In genomic region chr12:59217331-59217730, GRCm38 (mm10) we compare ENCODE assay signal across 11 mouse cellular contexts. TPM values are rescaled to one million over a fixed set of nuclear protein-coding genes. Genes with fewer than 3 reads are reported as not detected.
DNase-seq lines count a peak whose midpoint lies in the region; ATAC-seq and TF ChIP-seq lines count a peak whose summit lies in the region.
"Had no signal": no experiment of that assay in that cellular context is flagged by ENCODE, and none has a peak within 500 bp of the region (broad histone marks: within the 10 kb centered on the region; RNA-seq: fewer than 3 reads in every experiment).

No protein-coding gene starts in this region.

- 81% methylated on average over 3 of the region's 3 CpGs for WGBS in heart, embryonic 10.5 days
- 78% methylated on average over 3 of the region's 3 CpGs for WGBS in spleen, adult 2 months
- WGBS in liver, embryonic 12.5 days (ENCODE audit: insufficient replicate concordance), result 78% methylated on average over 3 of the region's 3 CpGs
- WGBS in stomach, postnatal 0 days, result 75% methylated on average over 3 of the region's 3 CpGs

- ATAC-seq in liver, embryonic 12.5 days, result no peak
- no peak for ATAC-seq in stomach, postnatal 0 days (ENCODE audit: low FRiP score, low TSS enrichment)

- no peak for DNase-seq in heart, embryonic 10.5 days (ENCODE audit: low spot score)
- no peak for DNase-seq in heart, adult 18-20 months
- no peak for DNase-seq in spleen, adult 2 months (ENCODE audit: low read depth in 1 of 2, low spot score in 2 of 2)
- DNase-seq in spleen, postnatal 36 days (ENCODE audit: low spot score in 2 of 2), result no peak
- DNase-seq in stomach, postnatal 0 days (ENCODE audit: low spot score), result no peak
- DNase-seq in frontal cortex, adult 2 months (ENCODE audit: extremely low spot score in 1 of 2, low spot score in 1 of 2), result no peak
- no peak for DNase-seq in urinary bladder, adult 2 months (ENCODE audit: low spot score)
- DNase-seq: cerebellum, adult 11-12 months; heart, postnatal 10 days; thymus, adult 18-20 months had no signal

- no peaks in the 10 kb centered on the region for H3K27me3 ChIP-seq in heart, embryonic 10.5 days (ENCODE audit: insufficient read depth, poor library complexity, severe bottlenecking)
- no peaks in the 10 kb centered on the region for H3K27me3 ChIP-seq in spleen, adult 2 months (ENCODE audit: control insufficient read depth, insufficient read depth, low read length)
- H3K27me3 ChIP-seq in liver, embryonic 12.5 days (replicated peaks), result no peaks in the 10 kb centered on the region
- no peaks in the 10 kb centered on the region for H3K27me3 ChIP-seq in stomach, postnatal 0 days (ENCODE audit: control insufficient read depth, insufficient read depth, low read length)

- no peaks in the 10 kb centered on the region for H3K9me3 ChIP-seq in heart, embryonic 10.5 days
- H3K9me3 ChIP-seq in liver, embryonic 12.5 days (replicated peaks), result no peaks in the 10 kb centered on the region
- H3K9me3 ChIP-seq in stomach, postnatal 0 days (ENCODE audit: control insufficient read depth, low read length), result no peaks in the 10 kb centered on the region

- 0 out of 2 replicates have a peak overlapping the region, but pooled peaks have one; percentile 27 for H3K9ac ChIP-seq in liver, embryonic 12.5 days
- H3K9ac ChIP-seq in stomach, postnatal 0 days (ENCODE audit: low read length), result no peak overlapping the region

- 0 out of 2 replicates have a peak overlapping the region, but pooled peaks have one; percentile 97 for H3K4me3 ChIP-seq in heart, embryonic 10.5 days
- peak overlapping the region; percentile 35 for H3K4me3 ChIP-seq in spleen, adult 2 months (ENCODE audit: extremely low read depth, insufficient read depth, insufficient read length)
- peak overlapping the region; percentile 99 for H3K4me3 ChIP-seq in liver, embryonic 12.5 days
- no peak overlapping the region for H3K4me3 ChIP-seq in stomach, postnatal 0 days (ENCODE audit: low read depth, low read length)

- no peak for TF ChIP-seq EP300 in stomach, postnatal 0 days (optimal IDR thresholded peaks at IDR 0.05)

- TF ChIP-seq CTCF in spleen, adult 2 months (IDR thresholded peaks at IDR 0.05; ENCODE audit: extremely low read depth, insufficient read depth, insufficient read length, insufficient replicate concordance), result no peak
- TF ChIP-seq CTCF in stomach, postnatal 0 days (IDR thresholded peaks at IDR 0.05; ENCODE audit: low read depth), result no peak

- H3K4me2 ChIP-seq in liver, embryonic 12.5 days, result peak overlapping the region; percentile 76
- H3K4me2 ChIP-seq in stomach, postnatal 0 days (replicated peaks; ENCODE audit: low read depth), result peak overlapping the region; percentile 93; the same call in 1 of the 2 replicates

- H3K36me3 ChIP-seq in heart, embryonic 10.5 days, result no peaks in the 10 kb centered on the region
- no peaks in the 10 kb centered on the region for H3K36me3 ChIP-seq in spleen, adult 2 months (ENCODE audit: control insufficient read depth, insufficient read depth, low read length)
- H3K36me3 ChIP-seq in liver, embryonic 12.5 days, result peaks cover 8% of the 10 kb centered on the region; the same call in 1 of the 2 replicates
- H3K36me3 ChIP-seq in stomach, postnatal 0 days (ENCODE audit: control insufficient read depth, insufficient read depth, low read length), result no peaks in the 10 kb centered on the region

- peaks cover 14% of the 10 kb centered on the region for H3K4me1 ChIP-seq in heart, embryonic 10.5 days
- H3K4me1 ChIP-seq in spleen, adult 2 months (ENCODE audit: control insufficient read depth, insufficient read depth, insufficient read length), result peaks cover 16% of the 10 kb centered on the region
- peaks cover 35% of the 10 kb centered on the region for H3K4me1 ChIP-seq in liver, embryonic 12.5 days
- H3K4me1 ChIP-seq in stomach, postnatal 0 days (replicated peaks; ENCODE audit: control insufficient read depth, insufficient read depth), result no peaks in the 10 kb centered on the region

- no peak for TF ChIP-seq POLR2A in spleen, adult 2 months (IDR thresholded peaks at IDR 0.05; ENCODE audit: low read depth, low read length)

- H3K27ac ChIP-seq in heart, embryonic 10.5 days, result no peak overlapping the region
- H3K27ac ChIP-seq in spleen, adult 2 months (ENCODE audit: insufficient read depth, low read length), result peak overlapping the region; percentile 71
- H3K27ac ChIP-seq in liver, embryonic 12.5 days, result no peak overlapping the region
- H3K27ac ChIP-seq in stomach, postnatal 0 days (replicated peaks), result no peak overlapping the region

RNA-seq across cellular contexts. Expression of gene Fbxo33, which starts 2.2 kb away (rescaled TPM):
- 3.9 and 6.1 TPM in 2 replicates for polyA plus RNA-seq in heart, embryonic 10.5 days (2016; fragmentation: Nextera tagmentation; extraction: Ambion mirVana)
- total RNA-seq in heart, adult 18-20 months (2021), result 1 to 10 TPM; 5.7 to 7.0 TPM
- 6.5 and 6.9 TPM in 2 replicates for polyA plus RNA-seq in spleen, adult 2 months (2012; rRNA removed)
- 12.5 and 14.6 TPM in 2 replicates for polyA plus RNA-seq in liver, embryonic 12.5 days (2016; fragmentation: Nextera tagmentation; extraction: Ambion mirVana)
- 8.5 and 9.6 TPM in 2 replicates for polyA plus RNA-seq in stomach, postnatal 0 days (2015; fragmentation: Nextera tagmentation; extraction: Ambion mirVana)
- polyA plus RNA-seq in frontal cortex, adult 2 months (2012; rRNA removed), result 30.8 and 32.4 TPM in 2 replicates
- polyA plus RNA-seq in urinary bladder, adult 2 months (2012; rRNA removed), result 14.9 and 17.8 TPM in 2 replicates
